Mouse (Mus musculus) liver, embryonic 14.5 days (tissue): ENCODE measurements around the gene Lsamp. TPM values are rescaled to one million over a fixed set of nuclear protein-coding genes. Genes with fewer than 3 reads are reported as not detected.

Experiments
- ATAC-seq: fragments of 200-750 bp; cut with Nextera tagmentation; 2 replicates; pipeline ENCODE4 v1.8.0; 2017; ENCODE audit warnings: moderate number of reproducible peaks, mild to moderate bottlenecking, moderate library complexity; ENCODE audit not compliant: insufficient read depth
- DNase-seq, 3 experiments: peaks; one replicate each; pipeline ENCODE4 v3.0.0-alpha.2; 2012 to 2013; ENCODE audit warnings: low read depth in 3 of 3, low spot score in 3 of 3
- H3K27ac ChIP-seq: fragments of 300-500 bp; sonication (generic); 2 replicates; pipeline ENCODE4 v1.5.1; 2014; ENCODE audit warnings: moderate library complexity, mild to moderate bottlenecking, control low read depth, inconsistent platforms
- H3K27me3 ChIP-seq: fragments of 300-500 bp; sonication (generic); 2 replicates; pipeline ENCODE4 v1.6.1; 2014; ENCODE audit warnings: mild to moderate bottlenecking, low read length, moderate library complexity; ENCODE audit not compliant: control insufficient read depth, insufficient read depth
- H3K36me3 ChIP-seq: fragments of 300-500 bp; sonication (generic); replicated peaks from 2 replicates; pipeline ENCODE4 v1.6.1; 2014; ENCODE audit warnings: low read depth; ENCODE audit not compliant: control insufficient read depth, insufficient read depth
- H3K4me1 ChIP-seq, 2 experiments: fragments of 200-500 bp in 1 of 2; fragments of 300-500 bp in 1 of 2; sonication (generic) in 1 of 2; replicated peaks; 2 replicates each; pipeline ENCODE4 v1.6.1; 2012 to 2014; ENCODE audit warnings: antibody characterized with exemption in 1 of 2, inconsistent platforms in 1 of 2, low read length in 1 of 2; ENCODE audit not compliant: control insufficient read depth in 2 of 2, insufficient read depth in 2 of 2
- H3K4me2 ChIP-seq: fragments of 300-500 bp; sonication (generic); 2 replicates; pipeline ENCODE4 v1.6.1; 2014; ENCODE audit warnings: low read depth, mild to moderate bottlenecking, control low read depth, moderate library complexity
- H3K4me3 ChIP-seq, 2 experiments: fragments of 200-500 bp in 1 of 2; fragments of 300-500 bp in 1 of 2; sonication (generic) in 1 of 2; 2 replicates each; pipeline ENCODE4 v1.5.1; 2012 to 2014; ENCODE audit warnings: low read depth in 2 of 2, low read length in 2 of 2, mild to moderate bottlenecking in 2 of 2, control low read depth in 1 of 2, inconsistent platforms in 1 of 2, moderate library complexity in 1 of 2; ENCODE audit not compliant: insufficient read depth in 1 of 2
- H3K9ac ChIP-seq: fragments of 300-500 bp; sonication (generic); replicated peaks from 2 replicates; pipeline ENCODE4 v1.6.1; 2014; ENCODE audit warnings: mild to moderate bottlenecking, control low read depth, moderate library complexity
- H3K9me3 ChIP-seq: fragments of 300-500 bp; sonication (generic); 2 replicates; pipeline ENCODE4 v1.6.1; 2016; ENCODE audit warnings: low read length, mixed read lengths; ENCODE audit not compliant: control insufficient read depth
- CTCF ChIP-seq: IDR thresholded peaks from 2 replicates; pipeline ENCODE4 v1.5.1; 2016; ENCODE audit warnings: antibody characterized with exemption, low read depth, control low read depth
- EP300 ChIP-seq: IDR thresholded peaks from 2 replicates; pipeline ENCODE4 v1.6.1; 2016; ENCODE audit warnings: antibody characterized with exemption, low read depth
- WGBS: fragments of 180-500 bp; shearing (Covaris S2); extraction: QIAGEN DNeasy Blood & Tissue Kit; methylation state at CpG from one replicate; pipeline ENCODE4 v1.1.7; 2014; ENCODE audit not compliant: insufficient replicate concordance; 5-methylcytosine and 5-hydroxymethylcytosine counted together
- polyA plus RNA-seq, 2 experiments: library from polyadenylated mRNA; depleted of rRNA in 1 of 2; stranded (reverse) in 1 of 2; unstranded in 1 of 2; fragments of >200 nt; fragmentation: Nextera tagmentation in 1 of 2; extraction: Ambion mirVana in 1 of 2; gene quantifications; 2 replicates each; pipeline versions ENCODE4 v1.2.1 to v1.2.3; 2012 to 2014

Gene Lsamp
- polyA plus RNA-seq, 2 experiments: 0.03 to 0.06 TPM

DNA sequence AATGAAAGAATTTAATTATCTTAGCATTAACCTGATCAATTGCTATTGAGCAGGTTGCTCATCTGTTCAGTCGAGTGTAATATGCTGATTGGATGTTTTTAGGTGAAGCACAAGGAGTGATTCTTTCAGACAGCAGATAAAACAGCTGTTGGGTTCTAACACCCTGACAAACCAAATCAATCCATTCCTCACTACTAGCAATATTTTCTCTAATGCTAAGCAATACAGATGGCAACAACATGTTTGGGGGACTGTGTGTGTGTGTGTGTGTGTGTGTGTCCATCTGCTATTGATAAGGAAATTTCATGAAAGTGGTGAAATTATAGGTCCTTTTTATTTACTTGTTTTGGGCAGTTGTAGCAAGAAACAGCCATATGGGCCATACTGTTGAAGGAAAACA lies 1628.1 kb downstream of the Lsamp start:
- Histone ChIP-seq H3K4me2 (no peak overlapping the region), H3K4me3 (no peak overlapping the region), H3K36me3 (no peaks in the 10 kb centered on the region), H3K9me3 (no peaks in the 10 kb centered on the region), H3K27me3 (no peaks in the 10 kb centered on the region), H3K4me1 (no peaks in the 10 kb centered on the region), H3K9ac (no peak overlapping the region), H3K27ac (no peak overlapping the region)
- no peak for TF ChIP-seq CTCF
- no peak for TF ChIP-seq EP300
- ATAC-seq (no peak), DNase-seq (no peak)
- 36% methylated on average over 1 of the region's 1 CpGs for WGBS

DNA sequence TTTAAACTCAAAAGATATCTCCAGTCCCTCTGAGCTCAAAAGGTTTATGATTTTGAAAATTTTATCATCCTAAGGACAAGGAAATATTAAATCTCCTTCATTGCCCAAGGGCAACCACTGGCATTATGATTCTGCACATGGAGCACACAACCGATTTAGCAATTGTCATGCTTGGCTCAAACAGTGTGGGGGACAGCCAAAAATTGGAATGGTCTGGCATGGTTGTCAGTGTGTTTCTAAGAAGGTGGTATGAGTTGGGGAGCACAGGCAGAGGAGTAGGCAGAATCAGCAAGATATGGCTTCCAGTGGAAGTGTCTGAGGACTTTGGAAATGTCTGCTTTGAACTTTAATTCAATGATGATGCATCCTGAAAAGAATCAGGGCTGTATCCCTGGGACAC lies 1639.7 kb downstream of the Lsamp start:
- ATAC-seq: no peak
- H3K4me2 ChIP-seq: no peak overlapping the region
- no peaks in the 10 kb centered on the region for H3K9me3 ChIP-seq
- no peaks in the 10 kb centered on the region for H3K27me3 ChIP-seq
- H3K36me3 ChIP-seq: no peaks in the 10 kb centered on the region
- H3K4me3 ChIP-seq: no peak overlapping the region
- no peak for TF ChIP-seq EP300
- no peak for TF ChIP-seq CTCF
- no peaks in the 10 kb centered on the region for H3K4me1 ChIP-seq
- WGBS: 73% methylated on average over 1 of the region's 1 CpGs
- no peak for DNase-seq
- H3K9ac ChIP-seq: no peak overlapping the region
- no peak overlapping the region for H3K27ac ChIP-seq

DNA sequence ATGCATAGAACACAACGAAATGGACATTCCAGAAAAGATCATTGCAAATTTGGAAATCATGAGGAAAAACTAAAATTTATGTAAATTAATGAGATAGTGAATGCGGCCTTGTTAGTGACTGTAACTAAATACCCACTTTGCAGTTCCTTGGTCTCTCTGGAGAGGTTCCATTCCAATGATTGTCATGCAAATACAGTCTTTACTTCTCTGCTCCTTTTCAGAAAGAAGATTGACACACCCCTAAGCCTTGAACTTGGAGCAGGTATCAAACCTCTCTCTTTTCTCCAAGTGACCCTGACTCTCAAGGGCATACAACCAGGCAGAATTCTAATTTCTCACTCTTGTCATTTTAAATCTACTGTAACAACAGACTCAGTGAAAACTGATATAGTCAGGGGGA lies 1649.7 kb downstream of the Lsamp start:
- ATAC-seq: no peak
- 39% methylated on average over 2 of the region's 2 CpGs for WGBS
- no peak for TF ChIP-seq CTCF
- no peak for TF ChIP-seq EP300

DNA sequence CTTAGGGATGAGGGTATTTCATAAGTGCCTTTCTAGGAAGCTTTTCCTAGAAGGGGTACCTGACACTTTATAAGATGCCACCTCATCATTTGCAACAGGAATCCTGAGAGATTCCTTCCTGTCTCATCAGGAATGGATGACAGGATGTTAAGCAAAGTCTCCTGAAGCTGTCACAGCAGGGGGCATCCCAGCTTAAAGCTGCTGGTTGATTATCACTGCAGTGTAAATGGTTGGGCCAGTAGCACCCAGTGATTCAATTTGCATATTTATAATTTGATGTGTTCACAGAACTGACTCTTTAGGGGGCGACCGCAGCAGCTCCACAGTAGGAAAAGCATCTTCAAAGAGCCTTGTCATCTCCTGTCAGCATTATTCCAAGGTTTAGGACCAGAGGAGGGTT lies 1656.7 kb downstream of the Lsamp start:
- no peaks in the 10 kb centered on the region for H3K27me3 ChIP-seq
- no peak for TF ChIP-seq CTCF
- TF ChIP-seq EP300: no peak
- no peak overlapping the region for H3K9ac ChIP-seq
- no peak overlapping the region for H3K27ac ChIP-seq
- H3K4me1 ChIP-seq: no peaks in the 10 kb centered on the region
- no peak overlapping the region for H3K4me3 ChIP-seq
- ATAC-seq: no peak
- 37% methylated on average over 2 of the region's 2 CpGs for WGBS
- DNase-seq: no peak
- no peaks in the 10 kb centered on the region for H3K9me3 ChIP-seq
- H3K36me3 ChIP-seq: no peaks in the 10 kb centered on the region
- no peak overlapping the region for H3K4me2 ChIP-seq

More for the DNA sequence above, 1649.7 kb downstream of the Lsamp start:
- Histone ChIP-seq H3K4me1 (no peaks in the 10 kb centered on the region), H3K9me3 (no peaks in the 10 kb centered on the region), H3K4me3 (no peak overlapping the region), H3K27ac (no peak overlapping the region), H3K4me2 (no peak overlapping the region), H3K36me3 (no peaks in the 10 kb centered on the region), H3K9ac (no peak overlapping the region), H3K27me3 (no peaks in the 10 kb centered on the region)
- no peak for DNase-seq

DNA sequence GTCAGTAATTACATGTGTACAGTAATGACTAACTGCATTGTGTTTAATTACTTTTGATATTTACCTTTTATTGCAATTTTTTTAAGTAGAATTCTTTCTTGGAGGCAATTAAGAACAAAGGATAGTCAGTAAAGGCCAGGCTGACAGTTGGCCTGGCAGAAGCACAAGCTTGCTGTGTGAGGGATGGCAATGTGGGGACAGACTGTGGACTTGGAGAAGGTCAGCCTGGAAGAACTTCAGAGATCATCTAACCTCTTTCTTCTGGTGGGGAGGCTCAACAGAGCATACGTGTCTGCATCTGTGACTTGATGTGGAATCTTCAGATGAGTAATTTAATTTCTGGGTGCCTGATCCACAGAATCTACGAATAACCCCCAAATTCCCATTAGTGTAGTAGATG lies 1669.1 kb downstream of the Lsamp start:
- 48% methylated on average over 2 of the region's 2 CpGs for WGBS
- Histone ChIP-seq H3K4me1 (no peaks in the 10 kb centered on the region), H3K9ac (no peak overlapping the region), H3K4me2 (no peak overlapping the region), H3K27ac (no peak overlapping the region), H3K27me3 (no peaks in the 10 kb centered on the region), H3K9me3 (no peaks in the 10 kb centered on the region), H3K4me3 (no peak overlapping the region), H3K36me3 (no peaks in the 10 kb centered on the region)
- ATAC-seq: no peak
- no peak for DNase-seq
- TF ChIP-seq EP300: no peak
